Mouse (Mus musculus): Measurements from ENCODE around the gene Rrp12. TPM values are rescaled to one million over a fixed set of nuclear protein-coding genes. Genes with fewer than 3 reads are reported as not detected.

The Rrp12 gene
- polyA plus RNA-seq, 1 experiment from 2014 or later = 10.9 TPM

GRCm38 (mm10) chr19:41821436-41821835, 74.5 kb downstream of the Rrp12 start:
- H3K4me3 ChIP-seq (ENCODE audit: low read depth, low read length) = no peak overlapping the region
- WGBS = 12% methylated on average over 5 of the region's 5 CpGs
- no peak for ATAC-seq (ENCODE audit: insufficient number of reproducible peaks, insufficient read depth, low FRiP score, low read depth)
- H3K36me3 ChIP-seq (ENCODE audit: control insufficient read depth, insufficient read depth, low read length) = no peaks in the 10 kb centered on the region
- no peak overlapping the region for H3K9ac ChIP-seq (replicated peaks; ENCODE audit: low read depth, low read length)
- no peaks in the 10 kb centered on the region for H3K9me3 ChIP-seq (ENCODE audit: control insufficient read depth, low read depth, low read length)
- no peaks in the 10 kb centered on the region for H3K27me3 ChIP-seq (ENCODE audit: control insufficient read depth, insufficient read depth, low read length)
- H3K27ac ChIP-seq (ENCODE audit: low read length) = no peak overlapping the region
- H3K4me1 ChIP-seq (ENCODE audit: control insufficient read depth, insufficient read depth, low read length) = no peaks in the 10 kb centered on the region
- no peak overlapping the region for H3K4me2 ChIP-seq (replicated peaks; ENCODE audit: low read depth, low read length)

GRCm38 (mm10) chr19:41818749-41819148, 77.2 kb downstream of the Rrp12 start:
- H3K27me3 ChIP-seq (ENCODE audit: control insufficient read depth, insufficient read depth, low read length) = no peaks in the 10 kb centered on the region
- H3K4me2 ChIP-seq (replicated peaks; ENCODE audit: low read depth, low read length) = no peak overlapping the region
- H3K36me3 ChIP-seq (ENCODE audit: control insufficient read depth, insufficient read depth, low read length) = no peaks in the 10 kb centered on the region
- no peak overlapping the region for H3K27ac ChIP-seq (ENCODE audit: low read length)
- H3K4me1 ChIP-seq (ENCODE audit: control insufficient read depth, insufficient read depth, low read length) = no peaks in the 10 kb centered on the region
- H3K9ac ChIP-seq (replicated peaks; ENCODE audit: low read depth, low read length) = no peak overlapping the region
- H3K9me3 ChIP-seq (ENCODE audit: control insufficient read depth, low read depth, low read length) = no peaks in the 10 kb centered on the region
- WGBS = 82% methylated on average over 4 of the region's 4 CpGs
- ATAC-seq (ENCODE audit: insufficient number of reproducible peaks, insufficient read depth, low FRiP score, low read depth) = no peak
- no peak overlapping the region for H3K4me3 ChIP-seq (ENCODE audit: low read depth, low read length)

DNA sequence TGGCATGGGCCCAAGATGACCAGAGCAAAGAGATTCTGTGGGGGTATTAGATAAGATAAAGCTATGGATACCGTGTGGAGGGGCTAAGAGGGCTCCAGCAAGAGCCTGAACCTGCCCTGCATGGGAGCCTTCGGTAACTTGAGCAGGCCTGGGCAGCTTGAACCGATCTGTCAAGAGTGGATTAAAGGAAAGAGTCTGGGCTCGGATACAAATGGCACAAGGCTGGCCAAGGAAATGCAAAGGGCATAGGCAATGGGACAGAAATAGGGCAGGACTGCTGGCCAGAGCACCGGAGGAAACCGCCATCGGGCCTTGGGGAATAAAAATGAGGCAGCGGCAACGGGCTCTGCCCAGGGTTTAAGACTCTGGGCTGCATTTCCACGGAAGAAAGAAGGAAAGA, 78.6 kb downstream of the Rrp12 start:
- H3K4me2 ChIP-seq (replicated peaks; ENCODE audit: low read depth, low read length) = no peak overlapping the region
- 41% methylated on average over 10 of the region's 10 CpGs for WGBS
- no peak overlapping the region for H3K27ac ChIP-seq (ENCODE audit: low read length)
- H3K36me3 ChIP-seq (ENCODE audit: control insufficient read depth, insufficient read depth, low read length) = no peaks in the 10 kb centered on the region
- H3K4me3 ChIP-seq (ENCODE audit: low read depth, low read length) = no peak overlapping the region
- no peaks in the 10 kb centered on the region for H3K9me3 ChIP-seq (ENCODE audit: control insufficient read depth, low read depth, low read length)
- H3K9ac ChIP-seq (replicated peaks; ENCODE audit: low read depth, low read length) = no peak overlapping the region
- no peak for ATAC-seq (ENCODE audit: insufficient number of reproducible peaks, insufficient read depth, low FRiP score, low read depth)
- no peaks in the 10 kb centered on the region for H3K4me1 ChIP-seq (ENCODE audit: control insufficient read depth, insufficient read depth, low read length)
- no peaks in the 10 kb centered on the region for H3K27me3 ChIP-seq (ENCODE audit: control insufficient read depth, insufficient read depth, low read length)

DNA sequence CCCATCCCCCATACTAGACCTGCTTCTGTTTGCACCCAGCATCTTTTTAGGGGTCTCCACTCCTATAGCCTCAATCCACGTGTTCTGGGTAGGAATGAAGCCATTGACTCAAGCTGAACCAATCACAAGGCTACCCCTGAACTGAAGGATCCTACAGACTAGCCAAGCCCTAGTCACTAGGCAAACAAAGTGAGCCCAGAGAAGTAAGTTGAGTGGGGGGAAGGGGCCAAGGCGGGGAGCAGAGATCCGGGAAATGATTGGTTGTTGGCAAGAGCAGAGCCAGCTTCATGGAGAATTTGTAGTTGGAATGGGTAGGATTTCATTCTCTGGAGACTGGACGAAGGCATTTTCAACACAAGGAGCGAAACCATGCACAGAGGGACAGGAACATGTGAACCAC, 79.1 kb downstream of the Rrp12 start:
- no peak for ATAC-seq (ENCODE audit: insufficient number of reproducible peaks, insufficient read depth, low FRiP score, low read depth)
- no peaks in the 10 kb centered on the region for H3K36me3 ChIP-seq (ENCODE audit: control insufficient read depth, insufficient read depth, low read length)
- no peak overlapping the region for H3K4me2 ChIP-seq (replicated peaks; ENCODE audit: low read depth, low read length)
- no peak overlapping the region for H3K27ac ChIP-seq (ENCODE audit: low read length)
- no peaks in the 10 kb centered on the region for H3K9me3 ChIP-seq (ENCODE audit: control insufficient read depth, low read depth, low read length)
- H3K4me1 ChIP-seq (ENCODE audit: control insufficient read depth, insufficient read depth, low read length) = no peaks in the 10 kb centered on the region
- no peak overlapping the region for H3K9ac ChIP-seq (replicated peaks; ENCODE audit: low read depth, low read length)
- H3K4me3 ChIP-seq (ENCODE audit: low read depth, low read length) = no peak overlapping the region
- 55% methylated on average over 5 of the region's 5 CpGs for whole genome bisulfite sequencing
- no peaks in the 10 kb centered on the region for H3K27me3 ChIP-seq (ENCODE audit: control insufficient read depth, insufficient read depth, low read length)

DNA sequence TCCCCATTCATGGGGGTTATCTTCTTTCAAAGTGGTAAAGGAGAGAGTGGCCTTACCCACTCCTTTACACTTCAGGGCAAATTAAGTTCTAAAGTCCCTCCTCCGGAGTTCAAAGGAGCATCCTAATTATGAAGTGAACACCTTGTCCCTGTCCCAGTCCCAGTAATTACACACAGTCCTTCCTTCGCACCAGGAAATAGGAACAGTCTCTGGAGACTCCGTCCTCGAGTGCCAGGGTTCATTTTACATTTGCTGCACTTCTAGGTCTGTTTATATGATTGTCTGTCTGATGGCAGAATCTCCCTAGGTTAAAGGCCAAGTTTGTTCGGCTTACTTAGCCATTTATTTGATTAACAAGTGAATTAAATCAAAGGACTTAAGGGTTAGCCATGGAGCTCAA, 79.6 kb downstream of the Rrp12 start:
- no peak for ATAC-seq (ENCODE audit: insufficient number of reproducible peaks, insufficient read depth, low FRiP score, low read depth)
- Histone ChIP-seq H3K27ac (ENCODE audit: low read length) (no peak overlapping the region), H3K9me3 (ENCODE audit: control insufficient read depth, low read depth, low read length) (no peaks in the 10 kb centered on the region), H3K4me1 (ENCODE audit: control insufficient read depth, insufficient read depth, low read length) (no peaks in the 10 kb centered on the region), H3K9ac (replicated peaks; ENCODE audit: low read depth, low read length) (no peak overlapping the region), H3K27me3 (ENCODE audit: control insufficient read depth, insufficient read depth, low read length) (no peaks in the 10 kb centered on the region), H3K4me3 (ENCODE audit: low read depth, low read length) (no peak overlapping the region), H3K4me2 (replicated peaks; ENCODE audit: low read depth, low read length) (no peak overlapping the region), H3K36me3 (ENCODE audit: control insufficient read depth, insufficient read depth, low read length) (no peaks in the 10 kb centered on the region)
- 52% methylated on average over 5 of the region's 5 CpGs for WGBS

- H3K27ac ChIP-seq (ENCODE audit: low read length) = no peak overlapping the region
- no peak for ATAC-seq (ENCODE audit: insufficient number of reproducible peaks, insufficient read depth, low FRiP score, low read depth)
- 88% methylated on average over 4 of the region's 4 CpGs for WGBS
- H3K27me3 ChIP-seq (ENCODE audit: control insufficient read depth, insufficient read depth, low read length) = no peaks in the 10 kb centered on the region
- H3K4me3 ChIP-seq (ENCODE audit: low read depth, low read length) = no peak overlapping the region
- no peaks in the 10 kb centered on the region for H3K36me3 ChIP-seq (ENCODE audit: control insufficient read depth, insufficient read depth, low read length)
- no peaks in the 10 kb centered on the region for H3K9me3 ChIP-seq (ENCODE audit: control insufficient read depth, low read depth, low read length)
- no peak overlapping the region for H3K4me2 ChIP-seq (replicated peaks; ENCODE audit: low read depth, low read length)
- H3K9ac ChIP-seq (replicated peaks; ENCODE audit: low read depth, low read length) = no peak overlapping the region
- no peaks in the 10 kb centered on the region for H3K4me1 ChIP-seq (ENCODE audit: control insufficient read depth, insufficient read depth, low read length)
Observed at GRCm38 (mm10) chr19:41813374-41813773, 82.6 kb downstream of the Rrp12 start.

Other genes starting within 250 kb of the Rrp12 start
- gene Slit1, start 152.5 kb downstream of the Rrp12 start, polyA plus RNA-seq (2014; fragmentation: Nextera tagmentation; extraction: Ambion mirVana) = 1.00 and 1.4 TPM in 2 replicates
- gene Arhgap19, start 94.1 kb downstream of the Rrp12 start, polyA plus RNA-seq (2014; fragmentation: Nextera tagmentation; extraction: Ambion mirVana) = 25.2 and 25.7 TPM in 2 replicates
- 12.9 and 14.1 TPM in 2 replicates for gene Frat1, start 66.2 kb downstream of the Rrp12 start, polyA plus RNA-seq (2014; fragmentation: Nextera tagmentation; extraction: Ambion mirVana)
- 3.5 and 5.0 TPM in 2 replicates for gene Frat2, start 48.0 kb downstream of the Rrp12 start, polyA plus RNA-seq (2014; fragmentation: Nextera tagmentation; extraction: Ambion mirVana)
- gene Pgam1, start 15.8 kb upstream of the Rrp12 start, polyA plus RNA-seq (2014; fragmentation: Nextera tagmentation; extraction: Ambion mirVana) = 651 and 721 TPM in 2 replicates
- gene Exosc1, start 37.2 kb upstream of the Rrp12 start, polyA plus RNA-seq (2014; fragmentation: Nextera tagmentation; extraction: Ambion mirVana) = 73.2 and 79.9 TPM in 2 replicates
- 65.8 and 70.1 TPM in 2 replicates for gene Zdhhc16, start 37.3 kb upstream of the Rrp12 start, polyA plus RNA-seq (2014; fragmentation: Nextera tagmentation; extraction: Ambion mirVana)
- gene Mms19, start 85.0 kb upstream of the Rrp12 start, polyA plus RNA-seq (2014; fragmentation: Nextera tagmentation; extraction: Ambion mirVana) = 37.6 and 44.1 TPM in 2 replicates
- 10.4 and 10.8 TPM in 2 replicates for gene Ubtd1, start 85.6 kb upstream of the Rrp12 start, polyA plus RNA-seq (2014; fragmentation: Nextera tagmentation; extraction: Ambion mirVana)
- 0.30 TPM in 1 of 2 replicates, not detected in the other for gene Ankrd2, start 139.8 kb upstream of the Rrp12 start, polyA plus RNA-seq (2014; fragmentation: Nextera tagmentation; extraction: Ambion mirVana)
- gene Hoga1, start 149.4 kb upstream of the Rrp12 start, polyA plus RNA-seq (2014; fragmentation: Nextera tagmentation; extraction: Ambion mirVana) = 1.7 and 1.9 TPM in 2 replicates
- gene 4933411K16Rik, start 156.1 kb upstream of the Rrp12 start, polyA plus RNA-seq (2014; fragmentation: Nextera tagmentation; extraction: Ambion mirVana) = 0.24 TPM in 1 of 2 replicates, not detected in the other
- gene Morn4, start 190.2 kb upstream of the Rrp12 start, polyA plus RNA-seq (2014; fragmentation: Nextera tagmentation; extraction: Ambion mirVana) = 27.0 and 27.6 TPM in 2 replicates
- gene Pi4k2a, start 194.3 kb upstream of the Rrp12 start, polyA plus RNA-seq (2014; fragmentation: Nextera tagmentation; extraction: Ambion mirVana) = 17.2 and 22.7 TPM in 2 replicates
- 44.2 and 46.9 TPM in 2 replicates for gene Avpi1, start 232.9 kb upstream of the Rrp12 start, polyA plus RNA-seq (2014; fragmentation: Nextera tagmentation; extraction: Ambion mirVana)

Measured in stomach, embryonic 14.5 days (tissue).